Mouse (Mus musculus) bone marrow, adult 2 months (tissue): Measurements from ENCODE around the gene Hcn1.

Source experiments
- CTCF ChIP-seq: fragments of 200-500 bp; IDR thresholded peaks from 2 replicates; pipeline ENCODE4 v1.5.1; 2011; ENCODE audit warnings: low read length, control low read depth; ENCODE audit not compliant: control insufficient read depth, insufficient read depth
- POLR2A ChIP-seq: fragments of 200-500 bp; IDR thresholded peaks from 2 replicates; pipeline ENCODE4 v1.6.1; 2011; ENCODE audit warnings: low read depth, mild to moderate bottlenecking, control low read depth, low read length, borderline replicate concordance; ENCODE audit not compliant: control insufficient read depth

- TF ChIP-seq POLR2A (no peak), CTCF (no peak)
These were observed 143.1 kb downstream of the Hcn1 start for GRCm38 (mm10) chr13:117745173-117745572.
